In the genomic region with DNA sequence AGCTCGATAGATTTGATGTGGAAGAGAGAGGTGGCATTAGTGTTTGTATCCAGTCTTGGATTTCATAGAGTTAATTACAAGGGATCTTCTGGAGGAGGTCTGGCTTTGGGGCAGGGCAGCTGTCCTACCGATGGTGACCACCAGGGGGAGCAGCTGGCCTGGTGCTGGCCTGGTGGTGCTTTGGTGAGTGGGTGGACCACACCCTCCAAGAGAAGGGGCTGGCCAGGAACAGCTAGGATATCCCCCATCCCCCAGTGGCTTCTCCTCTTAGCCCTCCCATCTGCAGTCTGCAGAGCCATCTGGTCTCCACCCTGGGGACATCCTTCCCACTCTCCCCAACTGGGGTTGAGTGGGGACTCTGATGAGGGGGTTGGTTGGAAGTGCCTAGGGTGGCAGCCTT, we compare ENCODE assay signal across 9 mouse cellular contexts. TPM values are rescaled to one million over a fixed set of nuclear protein-coding genes. Genes with fewer than 3 reads are reported as not detected.
DNase-seq lines count a peak whose midpoint lies in the region; ATAC-seq and TF ChIP-seq lines count a peak whose summit lies in the region.
"Had no signal": no experiment of that assay in that cellular context is flagged by ENCODE, and none has a peak within 500 bp of the region (broad histone marks: within the 10 kb centered on the region; RNA-seq: fewer than 3 reads in every experiment).

A gene (plus strand): TSS at position 235 of the 400 bp plus-strand sequence.

- no peaks in the 10 kb centered on the region for H3K4me1 ChIP-seq in bone marrow, adult 2 months (ENCODE audit: control insufficient read depth, insufficient read depth, low read length)
- peaks cover 8% of the 10 kb centered on the region; the same call in 1 of the 2 replicates for H3K4me1 ChIP-seq in heart, embryonic 11.5 days (ENCODE audit: control insufficient read depth, insufficient read depth, low read length)
- H3K4me1 ChIP-seq in liver, adult 2 months (ENCODE audit: control insufficient read depth, insufficient read depth, low read length) = peaks cover 22% of the 10 kb centered on the region
- H3K4me1 ChIP-seq in neural tube, embryonic 11.5 days (ENCODE audit: control insufficient read depth, insufficient read depth, low read length) = peaks cover 12% of the 10 kb centered on the region
- H3K4me1 ChIP-seq in stomach, postnatal 0 days (replicated peaks; ENCODE audit: control insufficient read depth, insufficient read depth) = no peaks in the 10 kb centered on the region

- TF ChIP-seq POLR2A in bone marrow, adult 2 months (IDR thresholded peaks at IDR 0.05; ENCODE audit: borderline replicate concordance, control insufficient read depth, low read depth, low read length) = no peak
- no peak for TF ChIP-seq POLR2A in liver, adult 2 months (IDR thresholded peaks at IDR 0.05; ENCODE audit: extremely low read depth, insufficient read depth, low read length)

- H3K27ac ChIP-seq in bone marrow, adult 2 months (ENCODE audit: control insufficient read depth, insufficient read depth, low read depth, low read length, poor library complexity) = no peak within 1 kb of the TSS
- no peak within 1 kb of the TSS for H3K27ac ChIP-seq in heart, embryonic 11.5 days (ENCODE audit: low read depth, low read length)
- peak within 1 kb of the TSS; percentile 98 for H3K27ac ChIP-seq in liver, adult 2 months (replicated peaks; ENCODE audit: insufficient read depth, low read depth, low read length)
- H3K27ac ChIP-seq in neural tube, embryonic 11.5 days (ENCODE audit: low read depth, low read length) = peak within 1 kb of the TSS; percentile 31; the same call in 1 of the 2 replicates
- 0 out of 2 replicates have a peak within 1 kb of the TSS, but pooled peaks have one; percentile 4 for H3K27ac ChIP-seq in stomach, postnatal 0 days (replicated peaks)

- H3K9me3 ChIP-seq in heart, embryonic 11.5 days (replicated peaks; ENCODE audit: control insufficient read depth, low read length) = no peaks in the 10 kb centered on the region
- no peaks in the 10 kb centered on the region for H3K9me3 ChIP-seq in neural tube, embryonic 11.5 days (ENCODE audit: control insufficient read depth, low read length)
- H3K9me3 ChIP-seq in stomach, postnatal 0 days (ENCODE audit: control insufficient read depth, low read length) = no peaks in the 10 kb centered on the region

- H3K27me3 ChIP-seq in heart, embryonic 11.5 days (ENCODE audit: control insufficient read depth, insufficient read depth, low read length) = no peaks in the 10 kb centered on the region
- H3K27me3 ChIP-seq in liver, adult 2 months (ENCODE audit: control insufficient read depth, insufficient read depth, low read length) = no peaks in the 10 kb centered on the region
- peaks cover 2% of the 10 kb centered on the region; the same call in 1 of the 2 replicates for H3K27me3 ChIP-seq in neural tube, embryonic 11.5 days (ENCODE audit: control insufficient read depth, insufficient read depth, low read length)
- H3K27me3 ChIP-seq in stomach, postnatal 0 days (ENCODE audit: control insufficient read depth, insufficient read depth, low read length) = no peaks in the 10 kb centered on the region

- TF ChIP-seq EP300 in stomach, postnatal 0 days (optimal IDR thresholded peaks at IDR 0.05) = no peak

- peak; percentile 91 for DNase-seq in kidney, postnatal 10 days
- DNase-seq in liver, adult 2 months (ENCODE audit: extremely low read depth, low read depth, low spot score) = peak; percentile 34
- peak; percentile 85 for DNase-seq in neural tube, embryonic 11.5 days (ENCODE audit: low spot score)
- DNase-seq in stomach, postnatal 0 days (ENCODE audit: low spot score) = peak; percentile 89

- H3K4me3 ChIP-seq in bone marrow, adult 2 months (replicated peaks; ENCODE audit: control insufficient read depth, low read depth, low read length) = no peak within 1 kb of the TSS
- no peak within 1 kb of the TSS for H3K4me3 ChIP-seq in heart, embryonic 11.5 days (ENCODE audit: low read depth, low read length)
- no peak within 1 kb of the TSS for H3K4me3 ChIP-seq in liver, adult 2 months (ENCODE audit: insufficient read depth, low read depth, low read length)
- H3K4me3 ChIP-seq in neural tube, embryonic 11.5 days (ENCODE audit: low read depth, low read length) = no peak within 1 kb of the TSS
- no peak within 1 kb of the TSS for H3K4me3 ChIP-seq in stomach, postnatal 0 days (ENCODE audit: low read depth, low read length)
- H3K4me3 ChIP-seq: erythroblast, embryonic 14.5 days had no signal

- H3K4me2 ChIP-seq in heart, embryonic 11.5 days = no peak within 1 kb of the TSS
- H3K4me2 ChIP-seq in neural tube, embryonic 11.5 days (ENCODE audit: low read depth) = 0 out of 2 replicates have a peak within 1 kb of the TSS, but pooled peaks have one; percentile 1
- no peak within 1 kb of the TSS for H3K4me2 ChIP-seq in stomach, postnatal 0 days (replicated peaks; ENCODE audit: low read depth)

- no peak within 1 kb of the TSS for H3K9ac ChIP-seq in heart, embryonic 11.5 days (ENCODE audit: low read depth, low read length)
- H3K9ac ChIP-seq in liver, adult 2 months (ENCODE audit: low read depth, low read length) = peak within 1 kb of the TSS; percentile 45
- H3K9ac ChIP-seq in neural tube, embryonic 11.5 days (ENCODE audit: low read length) = no peak within 1 kb of the TSS
- H3K9ac ChIP-seq in stomach, postnatal 0 days (ENCODE audit: low read length) = no peak within 1 kb of the TSS

- no peaks in the 10 kb centered on the region for H3K36me3 ChIP-seq in heart, embryonic 11.5 days (ENCODE audit: control insufficient read depth, insufficient read depth, low read length)
- no peaks in the 10 kb centered on the region for H3K36me3 ChIP-seq in liver, adult 2 months (ENCODE audit: control insufficient read depth, insufficient read depth, low read length)
- H3K36me3 ChIP-seq in neural tube, embryonic 11.5 days (ENCODE audit: control insufficient read depth, insufficient read depth, low read length) = no peaks in the 10 kb centered on the region
- no peaks in the 10 kb centered on the region for H3K36me3 ChIP-seq in stomach, postnatal 0 days (ENCODE audit: control insufficient read depth, insufficient read depth, low read length)

- WGBS in bone marrow, adult 2 months = 4% methylated on average over 2 of the region's 2 CpGs
- 0% methylated on average over 2 of the region's 2 CpGs for WGBS in heart, embryonic 11.5 days (ENCODE audit: insufficient replicate concordance)
- WGBS in liver, adult 2 months = 0% methylated on average over 2 of the region's 2 CpGs
- 4% methylated on average over 2 of the region's 2 CpGs for WGBS in neural tube, embryonic 11.5 days
- 2% methylated on average over 2 of the region's 2 CpGs for WGBS in stomach, postnatal 0 days

- 0 out of 2 replicates have a peak, but pooled peaks cover 2% of the 10 kb centered on the region for H3K79me2 ChIP-seq in liver, adult 2 months (ENCODE audit: control insufficient read depth, insufficient read depth, low read length)

- ATAC-seq in CD4-positive, CD25-positive, alpha-beta regulatory T cell, adult 4 months = peak; percentile 79
- peak; percentile 72 for ATAC-seq in erythroblast, adult 5-6 weeks (replicated peaks; ENCODE audit: low FRiP score, poor library complexity, severe bottlenecking)
- peak; percentile 23; the same call in 1 of the 2 replicates for ATAC-seq in heart, embryonic 11.5 days (replicated peaks; ENCODE audit: insufficient number of reproducible peaks, low FRiP score, low TSS enrichment)
- peak; percentile 67; the same call in 1 of the 2 replicates for ATAC-seq in neural tube, embryonic 11.5 days (ENCODE audit: insufficient read depth, low FRiP score, low TSS enrichment)
- ATAC-seq in stomach, postnatal 0 days (ENCODE audit: low FRiP score, low TSS enrichment) = peak; percentile 77

- TF ChIP-seq CTCF in bone marrow, adult 2 months (IDR thresholded peaks at IDR 0.05; ENCODE audit: control insufficient read depth, insufficient read depth, low read length) = peak; percentile 95
- TF ChIP-seq CTCF in liver, adult 2 months (IDR thresholded peaks at IDR 0.05; ENCODE audit: low read depth, low read length) = peak; percentile 98
- TF ChIP-seq CTCF in stomach, postnatal 0 days (IDR thresholded peaks at IDR 0.05; ENCODE audit: low read depth) = peak; percentile 98

RNA-seq across cellular contexts. Expression of the gene that starts here (rescaled TPM):
- polyA plus RNA-seq in CD4-positive, CD25-positive, alpha-beta regulatory T cell, adult 4 months (2017; shearing (Covaris generic)) = not detected
- 0.23 and 2.3 TPM in 2 replicates for polyA plus RNA-seq in bone marrow, adult 2 months (2011; ENCODE audit: insufficient read depth, insufficient read length, low replicate concordance, missing spikeins)
- total RNA-seq in erythroblast, adult 5-6 weeks (2015; ENCODE audit: low replicate concordance) = not detected in 2 replicates
- not detected in 2 replicates for total RNA-seq in erythroblast, adult 5-6 weeks (2017; ENCODE audit: low replicate concordance)
- polyA plus RNA-seq in heart, embryonic 11.5 days (2014; fragmentation: Nextera tagmentation; extraction: Ambion mirVana) = 0.13 and 0.34 TPM in 2 replicates
- 0.07 and 0.18 TPM in 2 replicates for total RNA-seq in liver, adult 2 months (2014; rRNA removed)
- 0.04 and 0.09 TPM in 2 replicates for polyA plus RNA-seq in liver, adult 2 months (2012; rRNA removed)
- polyA plus RNA-seq in neural tube, embryonic 11.5 days (2014; fragmentation: Nextera tagmentation; extraction: Ambion mirVana) = 4.6 and 4.9 TPM in 2 replicates
- 0.46 and 0.87 TPM in 2 replicates for polyA plus RNA-seq in stomach, postnatal 0 days (2015; fragmentation: Nextera tagmentation; extraction: Ambion mirVana)
- polyA plus RNA-seq: erythroblast, embryonic 14.5 days had no signal

Comparison
In these comparisons a context has a peak if more than half of its experiments do, and no peak if none do; other contexts are left out.
1. Peak in ATAC-seq in CD4-positive, CD25-positive, alpha-beta regulatory T cell, adult 4 months; RNA of the gene not detected or under 1 TPM.
2. Peak in ATAC-seq in erythroblast, adult 5-6 weeks; RNA of the gene not detected or under 1 TPM.
3. Peak in ATAC-seq in heart, embryonic 11.5 days; RNA of the gene not detected or under 1 TPM.
4. Peak in DNase-seq, H3K27ac ChIP-seq and H3K9ac ChIP-seq in liver, adult 2 months; RNA of the gene not detected or under 1 TPM.
5. Peak in DNase-seq, ATAC-seq and H3K27ac ChIP-seq in stomach, postnatal 0 days; RNA of the gene not detected or under 1 TPM.
6. ATAC-seq: peak in every context shown above with its lines; median percentile 79 in CD4-positive, CD25-positive, alpha-beta regulatory T cell, adult 4 months; 77 in stomach, postnatal 0 days; 72 in erythroblast, adult 5-6 weeks; 67 in neural tube, embryonic 11.5 days; 23 in heart, embryonic 11.5 days.
7. DNase-seq: peak in every context shown above with its lines; median percentile 91 in kidney, postnatal 10 days; 89 in stomach, postnatal 0 days; 85 in neural tube, embryonic 11.5 days; 34 in liver, adult 2 months.